Mouse (Mus musculus): ENCODE data around the gene Kars. TPM values are rescaled to one million over a fixed set of nuclear protein-coding genes. Genes with fewer than 3 reads are reported as not detected.

Gene Kars
- polyA plus RNA-seq, 1 experiment: 55.4 TPM

DNA sequence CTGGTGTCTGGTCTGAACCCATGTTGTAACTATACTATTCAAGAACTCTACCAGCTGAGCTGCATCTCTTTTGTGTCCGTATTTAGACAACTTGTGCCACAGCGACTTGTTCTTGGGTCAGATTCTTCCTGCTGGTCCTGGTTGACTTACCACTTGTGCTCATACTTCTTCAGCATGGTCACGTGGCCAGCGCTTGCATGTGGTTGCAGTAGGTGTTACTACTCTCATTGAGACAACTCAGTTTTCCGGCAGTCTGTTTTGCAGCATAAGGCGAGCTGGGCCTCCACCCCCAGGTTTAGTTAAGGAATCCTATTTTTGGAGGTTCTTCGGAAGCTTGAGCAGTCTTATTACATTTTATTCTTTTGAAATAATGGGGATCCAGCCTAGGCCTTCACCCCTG lies 59.8 kb downstream of the Kars start:
- DNase-seq: no peak
- no peak overlapping the region for H3K4me3 ChIP-seq (ENCODE audit: insufficient read depth, low read depth, low read length)
- H3K36me3 ChIP-seq (ENCODE audit: control insufficient read depth, insufficient read depth, low read length): peaks cover 2% of the 10 kb centered on the region; the same call in 1 of the 2 replicates
- no peak for TF ChIP-seq CTCF (conservative IDR thresholded peaks at IDR 0.05; ENCODE audit: insufficient read depth, insufficient read length, low read depth, low read length)
- no peak for TF ChIP-seq POLR2A (IDR thresholded peaks at IDR 0.05; ENCODE audit: low read depth, low read length)
- no peak overlapping the region for H3K27ac ChIP-seq (ENCODE audit: insufficient read depth, low read depth, low read length)
- H3K27me3 ChIP-seq (replicated peaks; ENCODE audit: control insufficient read depth, insufficient read depth, low read length): no peaks in the 10 kb centered on the region
- H3K4me1 ChIP-seq (ENCODE audit: control insufficient read depth, insufficient read depth, low read length): no peaks in the 10 kb centered on the region
- 91% methylated on average over 7 of the region's 7 CpGs for WGBS

DNA sequence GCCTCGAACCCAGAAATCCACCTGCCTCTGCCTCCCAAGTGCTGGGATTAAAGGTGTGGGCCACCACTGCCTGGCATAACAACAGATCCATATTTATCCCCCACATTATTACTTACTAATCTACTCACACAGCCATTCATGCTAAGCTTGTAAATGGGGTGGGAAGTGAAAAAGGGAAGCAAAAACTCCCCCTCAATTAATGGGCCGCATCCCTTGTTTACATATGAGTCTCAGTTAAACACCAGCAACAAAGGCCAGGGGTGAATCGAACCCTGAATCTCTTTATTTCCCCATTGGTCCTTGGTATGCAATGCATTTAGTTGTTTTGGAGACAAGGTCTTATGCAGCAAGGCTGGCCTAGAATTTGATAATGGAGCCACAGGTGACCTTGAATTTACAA lies 60.3 kb downstream of the Kars start:
- Histone ChIP-seq H3K36me3 (ENCODE audit: control insufficient read depth, insufficient read depth, low read length) (peaks cover 2% of the 10 kb centered on the region; the same call in 1 of the 2 replicates), H3K4me3 (ENCODE audit: insufficient read depth, low read depth, low read length) (no peak overlapping the region), H3K4me1 (ENCODE audit: control insufficient read depth, insufficient read depth, low read length) (no peaks in the 10 kb centered on the region), H3K27me3 (replicated peaks; ENCODE audit: control insufficient read depth, insufficient read depth, low read length) (no peaks in the 10 kb centered on the region), H3K27ac (ENCODE audit: insufficient read depth, low read depth, low read length) (no peak overlapping the region)
- WGBS: 78% methylated on average over 3 of the region's 3 CpGs
- TF ChIP-seq POLR2A (IDR thresholded peaks at IDR 0.05; ENCODE audit: low read depth, low read length) (no peak), CTCF (conservative IDR thresholded peaks at IDR 0.05; ENCODE audit: insufficient read depth, insufficient read length, low read depth, low read length) (no peak)
- DNase-seq: no peak

DNA sequence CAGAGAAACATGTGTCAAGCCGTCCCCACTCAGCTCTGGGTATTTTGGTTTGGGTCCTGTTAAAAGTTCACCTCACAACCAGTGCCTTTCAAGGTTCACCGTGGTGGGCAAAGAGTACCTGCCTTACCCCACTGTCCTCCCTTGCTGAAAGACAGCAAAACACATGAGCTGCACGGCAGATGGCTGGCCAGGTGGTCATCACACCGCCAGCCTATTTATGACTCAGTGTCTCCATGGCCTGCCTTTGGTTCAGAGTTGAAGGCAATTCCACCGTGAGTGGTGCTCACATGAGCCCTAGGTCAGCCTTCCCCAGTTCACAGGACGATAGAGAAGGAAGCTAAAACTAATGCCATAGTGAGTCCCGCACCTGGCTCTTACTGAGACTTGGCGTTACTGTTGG lies 63.2 kb downstream of the Kars start:
- H3K36me3 ChIP-seq (ENCODE audit: control insufficient read depth, insufficient read depth, low read length): peaks cover 5% of the 10 kb centered on the region; the same call in 1 of the 2 replicates

DNA sequence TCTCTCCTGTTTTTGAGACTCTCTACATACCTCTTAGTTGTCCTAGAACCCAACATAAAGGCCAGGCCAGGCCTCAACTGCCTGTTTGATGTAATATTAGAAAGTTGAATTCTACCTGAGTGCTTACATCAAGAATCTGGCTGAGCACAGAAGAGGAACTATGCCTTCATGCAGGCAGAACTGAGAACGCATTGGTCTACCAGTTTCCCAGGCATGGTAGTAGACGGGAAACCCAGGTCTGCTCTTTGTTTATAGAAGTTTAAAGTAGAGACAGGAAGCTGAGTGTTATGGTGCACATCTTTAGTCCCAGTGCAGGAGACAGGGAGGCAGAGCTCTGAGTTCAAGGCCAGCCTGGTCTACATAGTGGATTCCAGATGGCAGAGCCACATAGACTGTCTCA lies 64.0 kb downstream of the Kars start:
- no peaks in the 10 kb centered on the region for H3K4me1 ChIP-seq (ENCODE audit: control insufficient read depth, insufficient read depth, low read length)
- H3K4me3 ChIP-seq (ENCODE audit: insufficient read depth, low read depth, low read length): no peak overlapping the region
- H3K27ac ChIP-seq (ENCODE audit: insufficient read depth, low read depth, low read length): no peak overlapping the region
- 83% methylated on average over 2 of the region's 2 CpGs for WGBS
- DNase-seq: no peak
- no peaks in the 10 kb centered on the region for H3K27me3 ChIP-seq (replicated peaks; ENCODE audit: control insufficient read depth, insufficient read depth, low read length)
- TF ChIP-seq CTCF (conservative IDR thresholded peaks at IDR 0.05; ENCODE audit: insufficient read depth, insufficient read length, low read depth, low read length): no peak
- TF ChIP-seq POLR2A (IDR thresholded peaks at IDR 0.05; ENCODE audit: low read depth, low read length): no peak
- H3K36me3 ChIP-seq (ENCODE audit: control insufficient read depth, insufficient read depth, low read length): peaks cover 5% of the 10 kb centered on the region; the same call in 1 of the 2 replicates

More for the DNA sequence above, 63.2 kb downstream of the Kars start:
- H3K4me1 ChIP-seq (ENCODE audit: control insufficient read depth, insufficient read depth, low read length): no peaks in the 10 kb centered on the region
- TF ChIP-seq CTCF (conservative IDR thresholded peaks at IDR 0.05; ENCODE audit: insufficient read depth, insufficient read length, low read depth, low read length): no peak
- no peak for TF ChIP-seq POLR2A (IDR thresholded peaks at IDR 0.05; ENCODE audit: low read depth, low read length)
- H3K27me3 ChIP-seq (replicated peaks; ENCODE audit: control insufficient read depth, insufficient read depth, low read length): no peaks in the 10 kb centered on the region
- 86% methylated on average over 8 of the region's 8 CpGs for WGBS
- no peak overlapping the region for H3K27ac ChIP-seq (ENCODE audit: insufficient read depth, low read depth, low read length)
- no peak overlapping the region for H3K4me3 ChIP-seq (ENCODE audit: insufficient read depth, low read depth, low read length)
- no peak for DNase-seq

DNA sequence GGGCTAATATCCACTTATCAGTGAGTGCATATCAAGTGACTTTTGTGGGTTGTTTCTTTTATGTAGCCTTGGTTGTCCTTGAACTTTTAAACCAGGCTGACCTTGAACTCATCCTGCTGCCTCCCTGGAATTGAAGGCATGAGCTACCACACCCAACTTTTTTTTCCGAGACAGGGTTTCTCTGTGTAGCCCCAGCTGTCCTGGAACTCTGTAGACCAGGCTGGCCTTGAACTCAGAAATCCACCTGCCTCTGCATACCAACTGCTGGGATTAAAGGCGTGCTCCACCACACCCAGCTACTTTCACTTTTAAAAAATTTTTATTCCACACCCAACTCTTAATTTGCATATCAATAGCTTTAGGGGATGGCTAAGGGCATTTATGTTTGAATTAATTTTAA lies 67.6 kb downstream of the Kars start:
- WGBS: 92% methylated on average over 2 of the region's 2 CpGs
- Histone ChIP-seq H3K4me1 (ENCODE audit: control insufficient read depth, insufficient read depth, low read length) (peaks cover 3% of the 10 kb centered on the region; the same call in 1 of the 2 replicates), H3K4me3 (ENCODE audit: insufficient read depth, low read depth, low read length) (no peak overlapping the region), H3K27ac (ENCODE audit: insufficient read depth, low read depth, low read length) (no peak overlapping the region), H3K27me3 (replicated peaks; ENCODE audit: control insufficient read depth, insufficient read depth, low read length) (no peaks in the 10 kb centered on the region), H3K36me3 (ENCODE audit: control insufficient read depth, insufficient read depth, low read length) (peaks cover 5% of the 10 kb centered on the region; the same call in 1 of the 2 replicates)
- DNase-seq: no peak
- TF ChIP-seq CTCF (conservative IDR thresholded peaks at IDR 0.05; ENCODE audit: insufficient read depth, insufficient read length, low read depth, low read length): no peak
- no peak for TF ChIP-seq POLR2A (IDR thresholded peaks at IDR 0.05; ENCODE audit: low read depth, low read length)

Other genes starting within 250 kb of the Kars start
- 7.2 and 12.5 TPM in 2 replicates for gene Cfdp1, start 157.0 kb downstream of the Kars start, polyA plus RNA-seq (2012; rRNA removed)
- 6.0 and 6.9 TPM in 2 replicates for gene Tmem170, start 134.6 kb downstream of the Kars start, polyA plus RNA-seq (2012; rRNA removed)
- gene Chst5, start 100.9 kb downstream of the Kars start, polyA plus RNA-seq (2012; rRNA removed): 0.06 TPM in 1 of 2 replicates, not detected in the other
- 11.2 and 13.6 TPM in 2 replicates for gene Tmem231, start 77.4 kb downstream of the Kars start, polyA plus RNA-seq (2012; rRNA removed)
- 53.3 and 74.1 TPM in 2 replicates for gene Gabarapl2, start 70.6 kb downstream of the Kars start, polyA plus RNA-seq (2012; rRNA removed)
- gene Adat1, start 19.0 kb downstream of the Kars start, polyA plus RNA-seq (2012; rRNA removed): 2.9 and 3.3 TPM in 2 replicates
- 9.0 and 9.3 TPM in 2 replicates for gene Terf2ip, start 75 bp upstream of the Kars start, polyA plus RNA-seq (2012; rRNA removed)
- 0.11 TPM in 1 of 2 replicates, not detected in the other for gene Gm6793, start 3.7 kb upstream of the Kars start, polyA plus RNA-seq (2012; rRNA removed)

Data from kidney, adult 2 months (tissue).